Mouse (Mus musculus) olfactory bulb, adult 2 months (tissue): ENCODE results near the gene Cog5.

ENCODE experiments used
- CTCF ChIP-seq: fragments of 200-500 bp; IDR thresholded peaks from 2 replicates; pipeline ENCODE4 v1.5.1; 2012; ENCODE audit warnings: low read depth, mild to moderate bottlenecking, low read length, moderate library complexity; ENCODE audit not compliant: insufficient read depth
- POLR2A ChIP-seq: fragments of 200-500 bp; IDR thresholded peaks from 2 replicates; pipeline ENCODE4 v1.6.1; 2012; ENCODE audit warnings: mild to moderate bottlenecking, low read depth, low read length, moderate library complexity; ENCODE audit not compliant: insufficient read depth

GRCm38 (mm10) chr12:31931818-31932217 lies 277.1 kb downstream of the Cog5 start:
- no peak for TF ChIP-seq POLR2A
- TF ChIP-seq CTCF: no peak
